Mouse (Mus musculus) embryo, embryonic 11 days (tissue): ENCODE measurements around the gene Myo3b.
"Not testable (repeated sequence)": the region's sequence is repeated elsewhere in the genome, so short reads cannot be mapped to it uniquely, and the experiment has no call there.

Experiments used
- DNase-seq: peaks from one replicate; pipeline ENCODE4 v3.0.0-alpha.2; 2015

Myo3b gene

GRCm38 (mm10) chr2:70038752-70039151 lies at the start of gene Myo3b:
Myo3b (plus strand) TSS chr2:70039126.
- DNase-seq: peak; percentile 34

- no peak for DNase-seq
These were observed 49.7 kb upstream of the Myo3b start for GRCm38 (mm10) chr2:69989224-69989623.

- DNase-seq: peak; percentile 11
These were observed 48.3 kb upstream of the Myo3b start for GRCm38 (mm10) chr2:69990647-69991046.

- not testable (repeated sequence) for DNase-seq
These were observed 44.7 kb upstream of the Myo3b start for GRCm38 (mm10) chr2:69994082-69994736.

- DNase-seq: no peak
These were observed 44.1 kb upstream of the Myo3b start for GRCm38 (mm10) chr2:69994779-69995178.

GRCm38 (mm10) chr2:69999097-69999770 lies 39.7 kb upstream of the Myo3b start:
- DNase-seq: peak; percentile 6

- DNase-seq: no peak
These were observed 38.6 kb upstream of the Myo3b start for GRCm38 (mm10) chr2:70000316-70000715.

GRCm38 (mm10) chr2:70006492-70006891 lies 32.4 kb upstream of the Myo3b start:
- no peak for DNase-seq

GRCm38 (mm10) chr2:70012941-70013340 lies 26.0 kb upstream of the Myo3b start:
- no peak for DNase-seq

GRCm38 (mm10) chr2:70018236-70018635 lies 20.7 kb upstream of the Myo3b start:
- no peak for DNase-seq

GRCm38 (mm10) chr2:70024454-70024853 lies 14.5 kb upstream of the Myo3b start:
- no peak for DNase-seq

- DNase-seq: no peak
These were observed 13.2 kb upstream of the Myo3b start for GRCm38 (mm10) chr2:70025711-70026110.

GRCm38 (mm10) chr2:70031472-70031871 lies 7.5 kb upstream of the Myo3b start:
- no peak for DNase-seq

- DNase-seq: no peak
These were observed 4.0 kb upstream of the Myo3b start for GRCm38 (mm10) chr2:70034895-70035294.

- DNase-seq: no peak
These were observed 3.6 kb upstream of the Myo3b start for GRCm38 (mm10) chr2:70035358-70035757.

GRCm38 (mm10) chr2:70037221-70037620 lies 1.7 kb upstream of the Myo3b start:
- no peak for DNase-seq

- peak; percentile 19 for DNase-seq
These were observed 5.5 kb downstream of the Myo3b start for GRCm38 (mm10) chr2:70044466-70044865.

- no peak for DNase-seq
These were observed 8.9 kb downstream of the Myo3b start for GRCm38 (mm10) chr2:70047868-70048267.

GRCm38 (mm10) chr2:70053803-70054202 lies 14.9 kb downstream of the Myo3b start:
- no peak for DNase-seq

- no peak for DNase-seq
These were observed 19.3 kb downstream of the Myo3b start for GRCm38 (mm10) chr2:70058201-70058600.

- DNase-seq: peak; percentile 12
These were observed 21.7 kb downstream of the Myo3b start for GRCm38 (mm10) chr2:70060359-70061345.

- DNase-seq: no peak
These were observed 26.2 kb downstream of the Myo3b start for GRCm38 (mm10) chr2:70065116-70065515.

- DNase-seq: peak; percentile 11
These were observed 26.9 kb downstream of the Myo3b start for GRCm38 (mm10) chr2:70065729-70066300.
